Mouse (Mus musculus) granulocyte monocyte progenitor cell, adult 5-6 weeks (primary cell): ENCODE results near the gene Tbc1d5. TPM values are rescaled to one million over a fixed set of nuclear protein-coding genes. Genes with fewer than 3 reads are reported as not detected.

Source experiments
- ATAC-seq: replicated peaks from 2 replicates; pipeline ENCODE4 v1.8.0; 2016; ENCODE audit warnings: mild to moderate bottlenecking, moderate TSS enrichment, inconsistent platforms; ENCODE audit not compliant: poor library complexity, severe bottlenecking
- total RNA-seq, 2 experiments: library from RNA; stranded (forward) in 1 of 2; stranded (reverse) in 1 of 2; fragments of 200-712, 200-1000 nt in 1 of 2; fragments of >200 nt in 1 of 2; fragmentation: Nextera tagmentation in 1 of 2; gene quantifications; 2 replicates each; pipeline ENCODE4 v1.2.3; 2014 to 2017

The Tbc1d5 gene
- total RNA-seq, 2 experiments from 2014 or later, result 29.2 to 54.6 TPM

DNA sequence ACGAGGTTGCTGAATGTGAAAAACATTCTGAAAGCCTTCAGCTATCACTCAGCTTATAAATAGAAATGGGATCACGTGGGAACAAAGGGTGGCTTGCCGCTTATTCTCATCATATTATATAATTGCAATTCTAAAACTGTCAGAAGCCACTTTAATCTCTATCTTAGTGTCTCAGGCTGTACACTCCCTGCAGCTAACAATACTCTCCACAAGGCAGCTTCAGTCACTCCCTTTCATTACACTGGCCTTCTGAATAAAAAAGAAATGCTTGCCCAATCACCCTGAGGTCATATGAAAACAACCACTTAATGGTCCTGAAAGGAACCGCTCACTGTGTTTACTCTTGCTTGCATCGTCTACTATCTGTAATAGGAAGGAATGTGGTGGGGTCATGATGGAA is 418.1 kb downstream of the Tbc1d5 start:
- ATAC-seq, result no peak

DNA sequence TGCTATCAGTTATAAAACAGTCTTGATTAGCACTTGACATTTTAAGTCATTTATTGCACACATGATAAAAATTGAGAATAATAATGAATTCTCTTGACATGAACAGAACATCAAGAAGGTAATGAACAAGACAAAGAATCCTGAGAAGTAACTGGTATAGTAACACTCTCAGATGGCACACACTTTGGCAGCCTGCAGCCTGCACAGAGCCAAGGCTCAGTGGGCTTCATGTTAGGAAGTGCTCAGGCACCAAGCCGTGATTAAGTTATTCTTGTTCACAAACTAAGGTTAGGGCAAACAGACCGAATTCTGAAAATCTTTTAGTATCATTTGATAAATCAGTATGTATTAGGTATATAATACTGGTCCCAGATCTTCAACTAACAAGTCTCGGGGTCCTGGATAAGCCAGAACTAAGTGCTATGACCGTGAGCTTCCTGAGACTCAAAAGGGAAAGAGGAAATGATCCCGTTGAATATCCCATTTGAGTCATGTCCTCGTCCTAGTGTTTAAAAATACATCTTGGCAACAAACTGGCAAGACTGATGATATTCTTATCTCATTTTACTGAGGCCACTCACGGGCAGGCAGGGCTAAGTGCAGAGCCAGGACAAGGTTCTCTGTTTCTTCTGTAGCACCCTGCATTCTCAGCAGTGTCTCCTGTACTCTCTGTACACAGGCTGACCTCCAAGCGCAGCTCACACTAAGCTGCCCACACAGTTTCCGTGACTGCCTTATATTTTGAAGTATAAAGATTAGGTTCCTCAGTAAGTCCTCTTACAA is 425.6 kb downstream of the Tbc1d5 start:
- no peak for ATAC-seq

GRCm38 (mm10) chr17:50752753-50753152 is 426.4 kb downstream of the Tbc1d5 start:
- ATAC-seq, result no peak

DNA sequence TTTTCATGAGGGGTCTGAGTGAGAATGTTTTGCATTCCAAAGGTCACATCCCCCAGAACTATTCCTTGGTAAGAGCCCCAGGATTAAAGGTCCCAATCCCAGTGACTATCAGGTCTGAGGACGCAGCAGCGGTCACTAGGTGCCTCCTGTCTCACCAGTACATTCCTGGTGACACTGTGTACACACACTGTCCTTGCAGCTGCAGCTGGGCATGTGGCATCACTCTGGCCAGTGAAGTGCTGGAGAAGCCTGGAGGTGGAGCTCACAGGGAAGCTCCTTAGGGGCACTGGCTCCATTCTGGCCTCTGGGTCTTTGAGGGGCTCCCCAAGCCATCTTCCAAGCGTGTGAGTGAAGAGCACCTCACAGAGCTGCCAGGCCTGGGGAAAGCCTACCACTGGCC is 427.2 kb downstream of the Tbc1d5 start:
- no peak for ATAC-seq

GRCm38 (mm10) chr17:50750874-50751273 is 428.3 kb downstream of the Tbc1d5 start:
- ATAC-seq, result peak; percentile 30

DNA sequence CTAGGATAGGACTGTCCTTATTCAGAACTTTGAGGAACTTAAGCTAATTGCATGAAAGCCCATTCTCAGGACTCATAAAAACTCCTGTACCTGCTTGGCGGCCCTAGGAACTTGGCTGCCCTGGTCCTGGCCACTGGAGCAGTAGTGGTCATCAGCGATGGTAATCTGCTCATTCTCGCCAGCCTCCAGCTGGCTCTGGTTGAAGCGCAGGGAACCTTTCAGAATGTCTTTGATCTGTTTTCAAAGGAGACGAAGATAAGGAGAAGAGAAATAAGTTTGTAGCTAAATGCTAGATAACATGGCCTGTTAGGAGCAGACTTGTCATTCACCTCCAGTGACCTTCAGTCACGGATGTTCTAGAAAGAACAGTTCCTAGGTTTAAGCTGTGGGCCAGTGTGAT is 437.8 kb downstream of the Tbc1d5 start:
- ATAC-seq, result no peak

DNA sequence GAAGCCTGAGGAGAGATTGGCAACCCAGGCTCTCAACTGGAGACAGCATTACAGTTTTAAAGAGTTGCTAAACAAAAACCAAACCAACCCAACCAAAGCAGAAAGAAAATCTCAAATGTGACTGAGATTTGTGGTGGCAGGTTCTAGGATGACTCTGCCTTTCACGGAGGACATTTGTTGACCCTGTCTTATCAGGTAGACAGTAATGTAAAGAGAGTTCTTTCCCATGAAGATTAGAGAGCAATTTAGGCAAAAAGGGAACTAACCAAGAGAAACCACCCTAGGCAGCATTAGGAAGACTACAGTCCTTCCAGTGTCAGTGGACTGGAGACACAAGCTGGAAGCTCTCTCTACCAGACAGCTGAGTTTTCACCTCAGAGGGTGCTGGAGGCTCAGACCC is 438.3 kb downstream of the Tbc1d5 start:
- ATAC-seq, result no peak

DNA sequence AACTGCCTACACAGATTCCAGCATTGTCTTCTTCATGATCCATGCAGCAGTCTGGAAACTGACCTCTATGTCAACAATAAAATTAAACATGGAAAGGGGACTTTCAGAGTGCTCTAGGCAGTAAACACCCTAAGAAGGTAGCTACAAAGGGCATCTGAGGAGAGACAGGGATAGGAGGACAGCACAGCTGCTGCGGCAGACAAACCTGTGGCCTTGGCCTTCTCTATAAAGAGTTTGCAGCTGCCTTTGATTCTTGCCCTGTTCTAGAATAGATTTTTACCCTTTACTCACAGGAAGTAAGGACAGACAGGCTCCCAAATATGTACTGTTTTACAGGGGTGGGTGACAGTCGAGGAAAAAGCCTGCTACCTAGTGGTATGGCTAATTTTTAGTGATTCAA is 440.7 kb downstream of the Tbc1d5 start:
- no peak for ATAC-seq

- ATAC-seq, result no peak
These were observed 442.1 kb downstream of the Tbc1d5 start for GRCm38 (mm10) chr17:50737068-50737467.

DNA sequence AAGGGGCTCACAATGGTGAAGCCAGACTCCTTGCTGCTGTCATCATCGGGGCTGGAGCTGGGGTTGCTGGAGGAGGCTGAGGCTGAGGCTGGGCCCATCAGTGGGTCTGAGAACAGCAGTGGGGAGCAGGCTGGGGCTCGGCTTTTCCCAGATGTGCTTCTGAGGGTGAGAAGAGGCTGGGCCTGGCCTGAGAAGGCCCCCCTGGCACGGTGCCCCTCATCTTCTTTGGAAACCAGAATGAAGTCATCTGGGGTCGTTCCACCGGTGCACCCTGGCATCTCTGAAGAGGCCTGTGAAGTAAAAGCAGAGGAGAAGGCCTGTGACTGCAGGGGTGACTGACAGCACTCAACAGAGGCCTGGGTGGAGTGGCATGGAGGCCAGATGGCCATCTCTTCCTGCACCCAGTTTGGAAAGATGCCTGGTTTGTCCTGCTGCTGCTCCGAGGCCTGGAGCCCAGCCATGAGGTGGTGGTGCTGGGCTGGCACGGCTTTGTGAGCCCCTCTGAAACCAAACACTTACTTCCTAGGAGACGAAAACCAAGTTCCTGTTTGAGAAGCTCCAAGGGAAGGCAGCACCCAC is 443.1 kb downstream of the Tbc1d5 start:
- peak; percentile 36 for ATAC-seq

GRCm38 (mm10) chr17:50735382-50735954 is 443.7 kb downstream of the Tbc1d5 start:
- peak; percentile 87 for ATAC-seq

DNA sequence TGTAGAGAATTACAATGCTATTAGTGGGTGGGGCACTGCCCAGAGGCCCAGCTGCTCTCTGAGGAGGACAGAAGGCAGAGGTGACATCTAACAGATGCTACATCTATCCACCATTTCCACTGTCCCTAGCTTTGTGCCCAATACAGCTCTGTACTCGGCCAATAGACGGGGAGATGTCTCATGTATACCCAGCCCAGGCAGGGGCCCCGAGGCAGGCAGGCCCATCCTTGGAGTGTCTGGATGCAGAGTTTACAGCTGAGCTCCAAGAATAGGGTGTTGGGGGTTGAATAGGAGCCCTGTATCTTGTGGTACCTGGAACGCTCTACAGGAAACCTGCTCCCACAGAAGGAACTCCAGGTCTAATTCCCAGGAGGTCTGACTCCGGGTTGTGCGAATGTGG is 444.4 kb downstream of the Tbc1d5 start:
- no peak for ATAC-seq

DNA sequence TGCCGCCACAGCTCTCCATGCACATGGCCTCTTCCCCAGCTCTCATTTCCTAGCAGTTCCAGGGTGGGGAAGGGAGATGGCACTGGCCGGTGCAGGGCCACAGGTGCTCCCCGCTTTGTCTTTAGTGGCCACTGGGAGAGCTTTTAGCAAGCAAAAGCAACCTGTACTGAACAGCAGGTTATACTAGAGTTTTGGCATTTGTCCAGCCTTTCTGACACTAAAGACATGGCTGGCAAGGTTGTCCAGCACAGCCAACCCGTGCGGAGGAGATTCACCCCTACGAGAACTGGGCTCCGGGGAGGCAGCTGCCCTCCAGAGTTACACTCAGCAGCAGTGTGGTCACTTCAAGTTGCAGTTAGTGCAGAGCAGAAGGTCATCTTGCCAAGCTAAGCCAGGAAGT is 445.8 kb downstream of the Tbc1d5 start:
- ATAC-seq, result no peak

- no peak for ATAC-seq
These were observed 447.3 kb downstream of the Tbc1d5 start for GRCm38 (mm10) chr17:50731876-50732275.

GRCm38 (mm10) chr17:50730896-50731295 is 448.3 kb downstream of the Tbc1d5 start:
- no peak for ATAC-seq

GRCm38 (mm10) chr17:50729577-50729976 is 449.6 kb downstream of the Tbc1d5 start:
- ATAC-seq, result peak; percentile 93

DNA sequence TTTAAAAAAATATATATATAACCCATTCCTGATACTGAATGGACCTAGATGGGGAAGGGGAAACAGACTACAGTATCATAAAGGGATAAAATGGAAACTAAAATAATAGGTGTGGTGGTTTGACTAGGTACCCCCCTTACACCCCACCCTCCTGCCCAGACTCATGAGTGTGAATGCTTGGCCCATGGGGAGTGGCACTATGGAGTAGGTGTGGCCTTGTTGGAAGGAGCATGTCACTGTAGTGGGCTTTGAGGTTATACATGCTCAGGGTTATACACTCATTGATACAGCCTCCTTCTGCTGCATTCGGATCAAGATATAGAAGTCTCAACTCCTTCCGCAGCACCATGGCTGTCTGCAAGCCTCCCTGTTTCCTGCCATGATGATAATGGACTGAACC is 450.1 kb downstream of the Tbc1d5 start:
- ATAC-seq, result no peak

DNA sequence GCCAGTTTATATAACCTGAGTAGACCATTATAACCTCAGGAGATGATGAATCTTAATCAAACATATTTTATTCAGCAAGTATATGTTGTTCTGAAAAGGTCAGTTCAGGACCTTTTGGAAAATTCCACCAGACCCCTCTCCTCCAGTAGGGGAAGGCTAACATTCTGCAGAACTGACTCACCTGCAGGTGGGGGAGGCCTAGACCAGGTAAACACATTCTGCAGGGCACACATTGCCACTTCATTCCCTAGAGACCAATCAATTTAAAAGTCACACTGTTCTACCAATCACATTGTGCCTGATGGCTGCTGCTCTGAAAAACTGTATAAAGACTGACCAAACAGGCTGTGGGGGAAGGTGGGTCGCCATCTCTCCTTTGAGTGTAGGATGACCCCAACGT is 452.9 kb downstream of the Tbc1d5 start:
- ATAC-seq, result no peak

DNA sequence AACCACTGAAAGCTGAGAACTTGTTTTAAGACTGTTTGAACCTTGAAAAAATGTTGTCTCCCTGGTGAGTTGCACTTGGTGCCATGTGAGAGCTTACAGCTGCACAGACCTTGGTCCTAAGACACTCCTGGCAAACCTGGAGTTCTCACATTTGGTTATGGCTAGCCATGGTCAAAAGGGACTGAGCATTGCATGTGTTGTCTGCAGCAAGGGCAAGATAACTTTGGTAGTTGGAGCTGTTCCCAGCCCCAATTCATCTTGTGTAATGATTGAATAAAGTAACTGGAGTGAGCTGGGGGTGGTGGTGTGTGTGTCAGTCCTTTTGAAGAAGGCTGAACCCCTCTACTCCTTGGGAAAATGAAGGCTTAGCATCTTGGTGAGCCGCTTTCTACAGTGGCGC is 454.8 kb downstream of the Tbc1d5 start:
- ATAC-seq, result no peak

GRCm38 (mm10) chr17:50717586-50717985 is 461.6 kb downstream of the Tbc1d5 start:
- no peak for ATAC-seq

GRCm38 (mm10) chr17:50710497-50711222 is 468.5 kb downstream of the Tbc1d5 start:
- no peak for ATAC-seq
